Mouse (Mus musculus) limb, embryonic 15.5 days (tissue): ENCODE data around the gene Srarp. TPM values are rescaled to one million over a fixed set of nuclear protein-coding genes. Genes with fewer than 3 reads are reported as not detected.

Experiments
- ATAC-seq: fragments of 200-750 bp; cut with Nextera tagmentation; 2 replicates; pipeline ENCODE4 v1.8.0; 2017; ENCODE audit warnings: low read depth, moderate TSS enrichment; ENCODE audit not compliant: insufficient number of reproducible peaks, low FRiP score, low TSS enrichment
- H3K27ac ChIP-seq: fragments of 300-500 bp; sonication (generic); 2 replicates; pipeline ENCODE4 v1.5.1; 2015; ENCODE audit warnings: moderate library complexity, mild to moderate bottlenecking, inconsistent platforms
- H3K27me3 ChIP-seq: fragments of 300-500 bp; sonication (generic); 2 replicates; pipeline ENCODE4 v1.6.1; 2015; ENCODE audit warnings: inconsistent platforms
- H3K36me3 ChIP-seq: fragments of 300-500 bp; sonication (generic); 2 replicates; pipeline ENCODE4 v1.6.1; 2015; ENCODE audit warnings: inconsistent platforms
- H3K4me1 ChIP-seq: fragments of 300-500 bp; sonication (generic); 2 replicates; pipeline ENCODE4 v1.6.1; 2015; ENCODE audit warnings: inconsistent platforms
- H3K4me2 ChIP-seq: fragments of 300-500 bp; sonication (generic); 2 replicates; pipeline ENCODE4 v1.6.1; 2015; ENCODE audit warnings: mild to moderate bottlenecking, inconsistent platforms
- H3K4me3 ChIP-seq: fragments of 300-500 bp; sonication (generic); 2 replicates; pipeline ENCODE4 v1.5.1; 2015; ENCODE audit warnings: mild to moderate bottlenecking, inconsistent platforms
- H3K9ac ChIP-seq: fragments of 300-500 bp; sonication (generic); 2 replicates; pipeline ENCODE4 v1.6.1; 2015; ENCODE audit warnings: inconsistent platforms
- H3K9me3 ChIP-seq: fragments of 300-500 bp; sonication (generic); 2 replicates; pipeline ENCODE4 v1.6.1; 2016; ENCODE audit warnings: inconsistent platforms
- WGBS: fragments of 180-500 bp; shearing (Covaris S2); methylation state at CpG from one replicate; pipeline ENCODE4 v1.1.7; 2015; 5-methylcytosine and 5-hydroxymethylcytosine counted together
- polyA plus RNA-seq: library from polyadenylated mRNA; unstranded; fragments of >200 nt; fragmentation: Nextera tagmentation; extraction: Ambion mirVana; gene quantifications from 2 replicates; pipeline ENCODE4 v1.2.1, GENCODE M21; 2015

Gene Srarp
- polyA plus RNA-seq, 1 experiment from 2014 or later: not detected

- no peak overlapping the region for H3K27ac ChIP-seq
- WGBS: 74% methylated on average over 12 of the region's 12 CpGs
- peaks cover 9% of the 10 kb centered on the region for H3K4me1 ChIP-seq
- H3K4me2 ChIP-seq: no peak overlapping the region
- H3K36me3 ChIP-seq: no peaks in the 10 kb centered on the region
- H3K4me3 ChIP-seq: no peak overlapping the region
- H3K9ac ChIP-seq: no peak overlapping the region
- no peaks in the 10 kb centered on the region for H3K9me3 ChIP-seq
- ATAC-seq: no peak
- H3K27me3 ChIP-seq: no peaks in the 10 kb centered on the region
Observed at GRCm38 (mm10) chr4:141439083-141439803, 3.3 kb upstream of the Srarp start.

DNA sequence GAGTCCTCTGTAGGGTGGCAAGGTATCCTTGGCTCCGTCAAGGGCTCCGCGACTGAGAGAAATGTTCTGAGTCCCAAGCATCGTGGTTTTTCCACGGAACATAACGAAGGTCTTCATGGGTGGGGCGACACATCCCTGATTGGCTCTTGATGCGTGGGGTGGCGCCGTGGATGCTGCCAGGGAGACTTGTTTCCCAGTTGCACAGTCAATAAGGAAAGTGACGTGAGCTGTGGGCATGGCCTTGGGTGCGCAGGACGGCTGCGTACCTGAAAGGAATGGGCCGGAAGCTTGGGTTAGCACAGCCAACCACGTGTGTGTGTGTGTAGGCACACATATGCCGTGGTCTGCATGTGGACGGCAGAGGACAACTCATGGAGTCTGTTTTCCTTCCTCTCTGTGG lies 2.7 kb downstream of the Srarp start:
- Histone ChIP-seq H3K4me2 (no peak overlapping the region), H3K27ac (no peak overlapping the region), H3K4me3 (no peak overlapping the region), H3K9me3 (no peaks in the 10 kb centered on the region), H3K36me3 (no peaks in the 10 kb centered on the region), H3K9ac (no peak overlapping the region), H3K27me3 (no peaks in the 10 kb centered on the region), H3K4me1 (0 out of 2 replicates have a peak, but pooled peaks cover 6% of the 10 kb centered on the region)
- 80% methylated on average over 18 of the region's 18 CpGs for WGBS
- no peak for ATAC-seq

DNA sequence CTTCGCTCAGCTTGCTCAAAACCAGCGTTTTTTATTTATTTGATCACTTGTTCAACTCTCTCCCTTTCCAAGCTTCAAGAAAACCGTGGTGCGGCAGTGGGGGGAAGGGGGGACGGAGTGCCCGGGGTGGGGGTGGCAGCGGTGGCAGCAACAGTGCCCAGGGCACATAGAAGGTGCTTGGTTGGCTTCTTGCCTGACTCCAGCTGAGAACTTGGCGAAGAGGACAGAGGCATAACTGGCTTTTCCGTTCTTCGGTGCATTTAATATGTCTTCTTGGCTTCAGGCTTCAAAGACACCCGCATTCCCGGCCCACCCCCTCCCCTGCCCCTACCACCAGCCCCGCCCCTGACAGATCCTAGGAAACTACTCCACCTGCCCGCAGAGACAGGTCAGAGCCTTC lies 3.2 kb downstream of the Srarp start:
- Histone ChIP-seq H3K4me2 (no peak overlapping the region), H3K36me3 (no peaks in the 10 kb centered on the region), H3K9me3 (no peaks in the 10 kb centered on the region), H3K4me1 (0 out of 2 replicates have a peak, but pooled peaks cover 6% of the 10 kb centered on the region), H3K4me3 (no peak overlapping the region), H3K27ac (no peak overlapping the region), H3K27me3 (no peaks in the 10 kb centered on the region), H3K9ac (no peak overlapping the region)
- WGBS: 49% methylated on average over 14 of the region's 14 CpGs
- no peak for ATAC-seq

DNA sequence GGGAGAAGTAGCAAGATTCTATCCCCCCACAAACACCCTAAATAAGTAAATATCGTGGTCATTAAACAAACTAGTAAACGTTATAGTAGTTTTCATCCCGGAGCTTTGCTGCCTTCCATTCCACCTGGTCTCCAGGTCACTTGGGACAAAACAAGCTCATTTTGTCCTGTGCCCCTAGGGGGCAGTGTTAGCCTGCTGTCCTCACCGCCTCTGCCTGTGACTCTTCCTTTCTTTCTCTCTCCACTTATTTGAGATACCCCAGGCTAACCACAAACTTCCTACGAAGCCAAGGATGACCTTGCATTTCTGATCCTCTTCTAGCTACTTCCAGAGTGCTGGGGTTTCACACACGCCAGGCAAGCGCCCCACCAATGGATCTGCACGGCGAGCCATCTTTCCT lies 4.9 kb downstream of the Srarp start:
- Histone ChIP-seq H3K4me2 (no peak overlapping the region), H3K27me3 (no peaks in the 10 kb centered on the region), H3K9ac (no peak overlapping the region), H3K36me3 (no peaks in the 10 kb centered on the region), H3K9me3 (no peaks in the 10 kb centered on the region), H3K4me3 (no peak overlapping the region), H3K27ac (no peak overlapping the region), H3K4me1 (peaks cover 11% of the 10 kb centered on the region)
- ATAC-seq: no peak
- 40% methylated on average over 9 of the region's 9 CpGs for WGBS

DNA sequence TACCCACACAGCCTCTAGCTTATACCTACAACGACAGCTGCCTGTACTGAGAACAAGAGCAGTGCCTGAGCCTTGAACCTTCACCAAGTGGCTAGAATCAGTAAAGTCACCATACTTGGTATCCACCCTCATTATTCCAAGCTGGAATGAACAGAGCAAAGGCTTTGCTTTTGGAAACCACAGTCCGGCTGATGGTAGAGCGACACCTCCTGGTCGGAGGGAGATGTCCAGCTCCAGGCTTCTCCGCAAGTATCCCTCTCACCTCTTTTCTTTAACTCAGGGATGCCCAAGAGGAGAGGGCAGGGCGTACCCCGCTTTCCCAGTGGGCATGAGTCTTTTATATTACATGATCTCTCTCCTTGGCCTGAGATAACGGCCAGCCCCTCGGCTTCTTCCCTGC lies 6.1 kb downstream of the Srarp start:
- Histone ChIP-seq H3K36me3 (no peaks in the 10 kb centered on the region), H3K4me1 (peaks cover 23% of the 10 kb centered on the region), H3K4me2 (no peak overlapping the region), H3K9me3 (no peaks in the 10 kb centered on the region), H3K9ac (no peak overlapping the region), H3K4me3 (no peak overlapping the region), H3K27ac (no peak overlapping the region), H3K27me3 (no peaks in the 10 kb centered on the region)
- 47% methylated on average over 9 of the region's 9 CpGs for WGBS
- ATAC-seq: no peak

DNA sequence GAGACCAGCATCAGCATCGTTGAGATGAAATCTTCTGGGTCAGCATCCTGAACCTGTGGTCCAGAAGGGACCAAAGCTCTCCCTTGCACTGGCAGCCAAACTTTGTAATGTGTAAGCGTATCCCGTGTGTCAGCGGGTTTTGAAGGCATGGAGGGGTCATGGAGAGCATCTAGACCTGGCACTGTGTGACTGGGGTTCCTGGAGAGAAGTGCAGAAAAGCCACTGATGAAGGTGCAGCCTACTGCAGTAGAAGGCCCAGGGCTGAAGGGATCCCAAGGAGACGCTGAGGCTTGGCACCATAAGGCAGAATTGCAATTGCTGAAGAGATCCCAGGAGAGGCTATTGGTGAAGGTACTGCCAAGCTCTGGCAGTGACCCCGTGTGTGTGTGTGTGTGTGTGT lies 6.5 kb downstream of the Srarp start:
- Histone ChIP-seq H3K4me3 (no peak overlapping the region), H3K27ac (no peak overlapping the region), H3K9me3 (no peaks in the 10 kb centered on the region), H3K36me3 (no peaks in the 10 kb centered on the region), H3K4me1 (peaks cover 24% of the 10 kb centered on the region), H3K4me2 (no peak overlapping the region), H3K9ac (no peak overlapping the region), H3K27me3 (no peaks in the 10 kb centered on the region)
- 79% methylated on average over 6 of the region's 6 CpGs for WGBS
- no peak for ATAC-seq

DNA sequence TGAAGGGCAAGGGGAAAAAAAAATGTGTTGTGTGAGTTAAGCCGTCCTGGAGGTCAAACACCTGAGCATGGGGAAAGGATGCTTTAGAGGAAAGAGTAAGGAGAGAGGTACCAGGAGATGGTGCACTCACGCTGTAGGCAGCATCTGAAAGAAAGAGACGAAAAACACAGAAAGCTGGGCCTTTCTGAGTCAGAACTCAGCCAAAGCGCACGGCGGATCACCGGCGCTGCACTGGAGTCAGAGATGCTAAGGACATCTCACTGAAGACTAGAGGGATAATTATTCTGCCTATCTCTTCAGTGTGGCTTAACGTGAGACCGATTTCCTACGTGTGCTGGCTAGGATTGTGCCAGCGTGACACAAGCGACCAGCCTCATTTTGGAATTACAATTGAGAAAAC lies 8.0 kb downstream of the Srarp start:
- H3K27ac ChIP-seq: no peak overlapping the region
- H3K4me2 ChIP-seq: no peak overlapping the region
- no peak overlapping the region for H3K4me3 ChIP-seq
- H3K9me3 ChIP-seq: no peaks in the 10 kb centered on the region
- H3K36me3 ChIP-seq: no peaks in the 10 kb centered on the region
- 85% methylated on average over 13 of the region's 13 CpGs for WGBS
- H3K27me3 ChIP-seq: no peaks in the 10 kb centered on the region
- no peak overlapping the region for H3K9ac ChIP-seq
- no peak for ATAC-seq
- H3K4me1 ChIP-seq: peaks cover 24% of the 10 kb centered on the region

DNA sequence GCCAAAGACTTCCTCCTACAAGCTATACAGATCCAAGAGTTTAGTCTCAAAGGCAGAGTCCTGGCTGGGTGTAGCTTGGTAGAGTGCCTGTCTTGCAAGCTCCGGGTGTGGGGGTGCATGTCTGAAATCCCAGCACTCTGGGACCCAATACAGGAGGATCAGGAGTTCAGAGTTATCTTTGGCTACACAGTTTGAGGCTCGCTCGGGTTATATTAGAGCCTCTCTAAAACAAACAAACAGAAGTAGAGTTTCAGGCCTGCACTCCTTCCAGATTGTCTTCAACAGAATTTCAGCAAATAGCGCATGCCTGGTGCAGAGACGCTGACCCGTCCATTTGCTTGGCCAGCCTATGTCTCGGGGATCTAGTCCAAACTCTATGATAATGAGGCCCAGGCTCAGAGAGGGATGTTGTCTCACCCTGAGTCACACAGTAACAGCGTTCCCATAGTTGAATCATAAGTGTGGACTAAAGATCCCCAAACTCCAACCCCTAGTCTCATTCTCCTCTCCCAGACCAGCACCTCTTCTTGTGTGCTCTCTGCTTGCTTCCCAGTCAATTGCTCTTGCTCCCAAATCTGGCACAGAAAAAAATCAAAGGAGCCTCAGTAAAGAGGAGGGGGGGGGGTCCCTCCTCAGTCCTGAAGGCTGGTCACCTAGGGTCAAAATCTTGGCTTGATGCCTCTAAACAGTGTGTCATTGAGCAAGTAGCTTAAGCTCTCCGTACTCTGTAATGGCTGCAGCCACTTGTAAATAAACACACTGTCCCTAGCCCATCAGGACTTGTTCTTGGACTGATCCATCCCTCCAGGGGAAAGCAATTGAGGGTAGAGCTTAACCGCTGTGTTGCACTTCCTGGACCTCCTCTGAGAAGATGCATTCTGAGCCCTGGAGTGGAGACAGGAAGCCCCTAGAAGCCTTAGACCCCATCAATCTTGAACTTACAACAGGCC lies 8.8 kb downstream of the Srarp start:
- Histone ChIP-seq H3K4me3 (no peak overlapping the region), H3K9me3 (no peaks in the 10 kb centered on the region), H3K27ac (peak overlapping the region; percentile 7; the same call in 1 of the 2 replicates), H3K4me1 (peaks cover 18% of the 10 kb centered on the region), H3K4me2 (no peak overlapping the region), H3K9ac (no peak overlapping the region), H3K27me3 (0 out of 2 replicates have a peak, but pooled peaks cover under 1% of the 10 kb centered on the region), H3K36me3 (no peaks in the 10 kb centered on the region)
- WGBS: 74% methylated on average over 10 of the region's 10 CpGs
- ATAC-seq: no peak

DNA sequence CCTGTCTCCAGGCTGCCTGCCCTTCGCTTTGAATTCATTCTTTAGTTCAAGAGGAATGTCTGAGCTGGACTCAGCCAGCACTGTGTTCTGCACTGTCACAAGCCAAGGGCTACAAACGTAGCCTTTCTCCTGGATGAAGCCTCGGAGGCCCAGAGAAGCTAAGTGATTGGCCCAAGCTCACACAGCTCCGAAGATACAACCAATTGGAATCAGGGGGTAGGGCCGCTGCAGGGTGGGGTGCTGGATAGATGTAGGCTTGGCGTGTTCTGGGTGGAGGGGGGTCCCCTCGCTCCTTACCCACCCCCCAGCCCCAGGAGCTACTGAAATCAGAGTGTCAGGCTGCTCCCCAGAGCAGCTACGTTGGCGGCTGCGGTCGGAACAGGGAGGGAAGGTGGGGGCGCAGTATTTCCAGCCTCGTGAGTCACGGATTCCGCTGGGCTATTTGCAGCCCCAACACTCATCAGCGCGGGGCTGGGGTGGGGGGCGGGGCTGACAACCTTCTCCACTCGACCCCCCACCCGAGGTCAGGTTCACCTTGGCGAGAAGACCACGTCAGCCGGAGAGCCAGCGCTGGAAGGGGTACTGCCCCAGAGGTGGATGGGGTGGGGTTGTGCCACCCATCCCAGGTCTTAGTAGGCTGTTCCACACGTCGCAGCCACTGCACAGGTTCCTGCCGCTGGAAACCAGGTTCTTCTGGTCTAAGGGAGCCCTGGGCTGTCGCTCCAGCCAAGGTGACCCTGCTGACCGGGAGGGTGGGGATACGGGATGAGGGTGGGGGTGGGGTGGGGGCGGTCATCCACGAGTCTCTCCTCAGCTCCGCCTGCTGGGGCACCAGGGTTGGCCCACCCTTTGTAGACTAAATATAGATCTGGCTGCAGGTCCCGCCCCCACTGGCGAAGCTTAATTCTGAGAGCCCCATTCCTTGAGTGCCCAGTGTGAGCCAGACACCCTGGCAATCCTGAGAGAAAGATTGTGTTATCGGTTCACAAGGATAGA lies 10.1 kb downstream of the Srarp start:
- peak overlapping the region; percentile 79 for H3K27ac ChIP-seq
- H3K36me3 ChIP-seq: no peaks in the 10 kb centered on the region
- H3K9ac ChIP-seq: peak overlapping the region; percentile 39
- H3K27me3 ChIP-seq: 0 out of 2 replicates have a peak, but pooled peaks cover 6% of the 10 kb centered on the region
- ATAC-seq: peak; percentile 87
- H3K4me3 ChIP-seq: peak overlapping the region; percentile 46
- H3K4me1 ChIP-seq: peaks cover 29% of the 10 kb centered on the region
- H3K4me2 ChIP-seq: peak overlapping the region; percentile 88
- 5% methylated on average over 36 of the region's 36 CpGs for WGBS
- H3K9me3 ChIP-seq: no peaks in the 10 kb centered on the region

DNA sequence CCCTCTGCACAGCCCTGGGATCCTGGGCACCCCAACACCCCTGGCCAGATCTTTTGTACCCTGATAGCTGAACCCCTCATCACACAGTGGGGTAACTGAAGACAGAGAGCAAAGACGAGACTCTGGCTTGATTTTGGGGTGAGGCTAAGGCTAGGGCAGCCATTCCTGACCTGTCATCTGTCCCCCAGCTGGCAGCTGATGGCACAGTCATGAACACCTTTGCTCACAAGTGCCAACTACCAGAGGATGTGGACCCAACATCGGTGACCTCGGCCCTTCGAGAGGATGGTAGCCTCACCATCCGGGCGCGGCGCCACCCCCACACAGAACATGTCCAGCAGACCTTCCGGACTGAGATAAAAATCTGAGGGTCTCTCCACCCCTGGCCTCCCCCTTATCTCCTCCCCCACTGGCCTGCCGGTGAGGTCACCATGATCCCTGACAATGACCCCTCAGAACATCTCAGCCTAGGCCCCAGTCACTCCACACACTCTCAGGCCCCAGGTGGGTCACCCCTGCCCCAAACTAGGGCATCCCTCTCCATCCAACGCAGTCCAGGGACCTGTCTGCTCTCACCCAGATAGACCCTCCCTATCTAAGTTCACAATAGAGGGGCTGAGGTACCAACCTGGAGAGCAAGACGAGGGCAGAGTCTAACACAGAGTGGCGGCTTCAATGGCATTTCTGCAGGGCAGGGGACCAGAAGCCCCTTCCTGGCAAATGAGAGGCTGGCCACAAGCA lies 12.0 kb downstream of the Srarp start:
- Histone ChIP-seq H3K4me2 (no peak overlapping the region), H3K4me1 (peaks cover 42% of the 10 kb centered on the region), H3K27me3 (0 out of 2 replicates have a peak, but pooled peaks cover 6% of the 10 kb centered on the region), H3K9ac (no peak overlapping the region), H3K9me3 (no peaks in the 10 kb centered on the region), H3K4me3 (no peak overlapping the region), H3K36me3 (no peaks in the 10 kb centered on the region), H3K27ac (no peak overlapping the region)
- 88% methylated on average over 13 of the region's 13 CpGs for WGBS
- no peak for ATAC-seq

- H3K4me3 ChIP-seq: no peak overlapping the region
- no peaks in the 10 kb centered on the region for H3K9me3 ChIP-seq
- H3K27me3 ChIP-seq: 0 out of 2 replicates have a peak, but pooled peaks cover 6% of the 10 kb centered on the region
- no peak for ATAC-seq
- H3K9ac ChIP-seq: no peak overlapping the region
- H3K36me3 ChIP-seq: no peaks in the 10 kb centered on the region
- no peak overlapping the region for H3K4me2 ChIP-seq
- 81% methylated on average over 5 of the region's 5 CpGs for WGBS
- no peak overlapping the region for H3K27ac ChIP-seq
- H3K4me1 ChIP-seq: peaks cover 42% of the 10 kb centered on the region
Observed at GRCm38 (mm10) chr4:141423288-141423687, 12.6 kb downstream of the Srarp start.
